Mouse (Mus musculus) cerebellum, adult 2 months (tissue): ENCODE measurements around the gene Zbtb5. TPM values are rescaled to one million over a fixed set of nuclear protein-coding genes. Genes with fewer than 3 reads are reported as not detected.
"Not testable (repeated sequence)": the region's sequence is repeated elsewhere in the genome, so short reads cannot be mapped to it uniquely, and the experiment has no call there.

ENCODE experiments used
- DNase-seq, 2 experiments: peaks; one replicate each; pipeline ENCODE4 v3.0.0; 2021
- H3K27ac ChIP-seq: fragments of 200-500 bp; 2 replicates; pipeline ENCODE4 v1.5.1; 2012; ENCODE audit warnings: low read length, control low read depth, inconsistent platforms; ENCODE audit not compliant: insufficient read depth
- H3K27me3 ChIP-seq: fragments of 200-500 bp; 2 replicates; pipeline ENCODE4 v1.6.1; 2012; ENCODE audit warnings: inconsistent platforms, mild to moderate bottlenecking, low read length, moderate library complexity; ENCODE audit not compliant: control insufficient read depth, insufficient read depth
- H3K4me1 ChIP-seq: fragments of 200-500 bp; 2 replicates; pipeline ENCODE4 v1.6.1; 2011; ENCODE audit warnings: low read length; ENCODE audit not compliant: control insufficient read depth, insufficient read depth
- H3K4me3 ChIP-seq: fragments of 200-500 bp; replicated peaks from 2 replicates; pipeline ENCODE3; 2011; ENCODE audit warnings: mild to moderate bottlenecking, low read depth, low read length, control low read depth; ENCODE audit not compliant: insufficient read depth
- CTCF ChIP-seq: fragments of 200-500 bp; IDR thresholded peaks from 2 replicates; pipeline ENCODE4 v1.5.1; 2011; ENCODE audit warnings: low read depth, mild to moderate bottlenecking, control low read depth, low read length, moderate library complexity, borderline replicate concordance; ENCODE audit not compliant: insufficient read depth
- POLR2A ChIP-seq: fragments of 200-500 bp; IDR thresholded peaks from 2 replicates; pipeline ENCODE4 v1.6.1; 2011; ENCODE audit warnings: low read length, control low read depth, borderline replicate concordance; ENCODE audit not compliant: insufficient read depth
- WGBS: fragments of 180-500 bp; shearing (Covaris S2); methylation state at CpG from one replicate; pipeline ENCODE4 v1.1.7; 2018; 5-methylcytosine and 5-hydroxymethylcytosine counted together
- polyA plus RNA-seq: library from polyadenylated mRNA; depleted of rRNA; stranded (reverse); fragments of >200 nt; gene quantifications from 2 replicates; pipeline ENCODE4 v1.2.3, GENCODE M21; 2012

Zbtb5 gene
- polyA plus RNA-seq, 1 experiment, result 9.8 TPM

GRCm38 (mm10) chr4:44998071-44998470 lies 14.1 kb downstream of the Zbtb5 start:
- Histone ChIP-seq H3K27ac (no peak overlapping the region), H3K4me3 (no peak overlapping the region), H3K27me3 (no peaks in the 10 kb centered on the region), H3K4me1 (0 out of 2 replicates have a peak, but pooled peaks cover 3% of the 10 kb centered on the region)
- TF ChIP-seq CTCF (no peak), POLR2A (no peak)
- 34% methylated on average over 3 of the region's 3 CpGs for WGBS
- no peak for DNase-seq

DNA sequence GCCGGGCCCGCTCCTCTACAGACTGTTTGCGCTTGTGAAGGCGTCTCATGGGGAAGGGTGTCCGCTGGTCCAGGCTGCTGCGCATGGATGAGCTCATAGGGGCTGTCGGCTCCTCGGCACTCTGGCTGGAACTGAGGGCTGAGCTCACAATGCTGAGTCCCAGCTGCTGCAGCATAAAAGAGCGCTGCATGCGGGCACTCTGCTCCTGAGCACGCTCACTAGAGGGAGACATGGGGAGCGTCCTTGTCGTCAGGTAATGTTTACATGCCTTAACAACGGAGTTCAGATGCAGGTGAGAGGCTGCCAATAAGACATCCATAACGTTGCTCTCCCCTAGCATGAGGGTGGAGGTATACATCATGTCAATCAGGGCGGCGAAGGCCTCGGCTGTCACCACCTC lies 17.4 kb downstream of the Zbtb5 start:
- H3K27ac ChIP-seq, result no peak overlapping the region
- no peak for DNase-seq
- WGBS, result 76% methylated on average over 18 of the region's 18 CpGs
- TF ChIP-seq CTCF, result no peak
- TF ChIP-seq POLR2A, result no peak
- no peak overlapping the region for H3K4me3 ChIP-seq
- H3K27me3 ChIP-seq, result no peaks in the 10 kb centered on the region
- H3K4me1 ChIP-seq, result 0 out of 2 replicates have a peak, but pooled peaks cover 3% of the 10 kb centered on the region

- no peak for TF ChIP-seq CTCF
- TF ChIP-seq POLR2A, result no peak
- no peaks in the 10 kb centered on the region for H3K27me3 ChIP-seq
- no peak overlapping the region for H3K4me3 ChIP-seq
- H3K27ac ChIP-seq, result no peak overlapping the region
- WGBS, result 93% methylated on average over 9 of the region's 9 CpGs
- no peak for DNase-seq
- H3K4me1 ChIP-seq, result 0 out of 2 replicates have a peak, but pooled peaks cover 3% of the 10 kb centered on the region
Observed at GRCm38 (mm10) chr4:44993847-44994246, 18.4 kb downstream of the Zbtb5 start.

DNA sequence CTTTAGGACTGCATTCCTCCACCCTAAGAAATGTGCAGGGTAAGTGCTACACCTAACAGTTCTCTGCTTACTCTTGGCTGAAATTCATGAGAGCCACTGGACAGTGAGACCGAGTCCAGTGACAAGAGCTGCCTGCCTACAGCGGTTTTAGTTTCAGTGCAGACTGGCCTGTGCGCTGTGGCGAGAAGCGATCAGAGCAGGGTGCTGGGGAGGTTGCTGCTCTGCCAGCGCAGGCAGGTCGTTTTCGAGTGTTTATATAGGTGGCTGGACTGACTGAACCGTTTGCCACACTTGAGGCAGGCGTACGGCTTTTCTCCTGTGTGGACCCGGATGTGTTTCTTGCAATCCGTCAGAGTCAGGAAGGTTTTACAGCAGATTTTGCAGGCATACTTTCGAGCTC lies 19.0 kb downstream of the Zbtb5 start:
- H3K27ac ChIP-seq, H3K4me1 ChIP-seq, H3K27me3 ChIP-seq, H3K4me3 ChIP-seq, DNase-seq: not testable (repeated sequence)
- WGBS, result 89% methylated on average over 14 of the region's 14 CpGs

DNA sequence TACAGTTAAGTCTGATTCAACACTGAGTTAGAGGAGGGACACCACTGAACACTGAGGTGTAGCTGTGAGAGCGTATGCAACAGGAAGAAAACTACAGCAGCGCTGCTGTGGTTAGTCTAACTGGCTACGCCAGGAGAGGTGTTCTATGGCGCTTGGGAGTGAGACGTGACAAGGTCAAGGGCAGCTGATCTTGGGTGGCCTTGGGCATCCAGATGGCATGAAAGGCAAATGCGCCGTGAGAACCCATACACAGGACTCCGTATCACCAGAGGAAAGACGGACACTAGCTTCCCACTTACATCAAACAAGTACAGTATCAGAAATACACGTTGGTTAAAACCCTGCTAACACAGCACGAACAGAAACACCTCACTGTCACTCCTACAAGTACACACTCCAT lies 19.9 kb downstream of the Zbtb5 start:
- 88% methylated on average over 11 of the region's 11 CpGs for WGBS
- H3K4me1 ChIP-seq, DNase-seq, H3K27me3 ChIP-seq, H3K4me3 ChIP-seq, H3K27ac ChIP-seq: not testable (repeated sequence)

DNA sequence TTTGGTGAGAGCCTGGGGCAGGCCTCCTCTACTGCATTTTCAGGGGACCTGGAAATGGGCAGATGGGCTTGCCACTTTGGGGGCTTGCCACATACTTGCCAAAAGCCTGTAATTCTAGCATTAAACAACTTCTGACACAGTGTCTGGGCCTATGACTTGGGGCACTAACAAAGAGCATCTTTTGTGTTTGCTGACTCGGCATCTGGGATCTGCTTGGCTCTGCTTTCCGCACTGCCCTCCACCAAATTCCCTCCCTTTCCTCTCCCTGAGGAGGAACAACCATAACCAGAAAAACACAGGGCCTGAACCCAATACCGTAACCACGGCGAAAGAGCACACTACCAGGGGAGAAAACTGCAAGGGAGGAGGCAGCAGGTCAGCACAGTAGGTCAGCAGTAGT lies 21.7 kb downstream of the Zbtb5 start:
- WGBS, result 69% methylated on average over 5 of the region's 5 CpGs
- Histone ChIP-seq H3K27ac (no peak overlapping the region), H3K4me1 (no peaks in the 10 kb centered on the region), H3K4me3 (no peak overlapping the region), H3K27me3 (no peaks in the 10 kb centered on the region)
- TF ChIP-seq POLR2A (no peak), CTCF (no peak)
- no peak for DNase-seq

DNA sequence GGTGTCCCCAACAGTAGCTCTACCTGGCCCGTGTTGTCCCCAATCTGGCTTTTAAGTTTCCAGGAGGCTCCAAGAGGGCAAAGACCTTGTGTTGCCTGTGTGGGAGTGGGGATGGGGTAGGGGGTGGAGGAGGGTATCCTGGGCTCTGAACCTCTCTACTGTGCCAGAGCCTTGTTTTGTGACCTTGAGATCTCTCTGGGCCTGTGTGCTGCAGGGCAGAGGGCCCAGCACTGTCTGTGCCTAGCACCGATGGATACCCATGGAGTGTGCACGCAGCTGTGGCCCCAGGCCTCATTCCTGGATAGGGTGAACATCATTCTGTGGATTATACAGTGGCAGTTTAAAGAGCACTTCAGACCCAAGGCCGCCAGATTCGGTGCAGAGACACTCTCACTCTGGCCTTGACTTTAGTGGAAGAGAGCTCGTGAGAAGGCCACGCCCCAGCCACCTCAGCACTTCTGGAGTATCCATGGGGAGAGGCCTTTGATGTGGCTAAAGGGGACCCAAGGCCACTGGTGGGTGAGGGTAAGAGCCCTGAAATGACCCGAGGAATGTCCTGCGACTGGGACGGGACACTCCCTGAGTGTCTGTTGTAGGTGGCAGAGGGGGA lies 29.0 kb downstream of the Zbtb5 start:
- H3K27ac ChIP-seq, result no peak overlapping the region
- no peaks in the 10 kb centered on the region for H3K27me3 ChIP-seq
- DNase-seq, result no peak
- TF ChIP-seq POLR2A (no peak), CTCF (no peak)
- H3K4me3 ChIP-seq, result no peak overlapping the region
- WGBS, result 93% methylated on average over 10 of the region's 10 CpGs
- peaks cover 14% of the 10 kb centered on the region for H3K4me1 ChIP-seq

GRCm38 (mm10) chr4:44982440-44983130 lies 29.6 kb downstream of the Zbtb5 start:
- H3K4me1 ChIP-seq, result peaks cover 14% of the 10 kb centered on the region
- DNase-seq, result no peak
- TF ChIP-seq POLR2A, result no peak
- no peak for TF ChIP-seq CTCF
- WGBS, result 72% methylated on average over 11 of the region's 11 CpGs
- H3K4me3 ChIP-seq, result no peak overlapping the region
- H3K27ac ChIP-seq, result no peak overlapping the region
- H3K27me3 ChIP-seq, result no peaks in the 10 kb centered on the region
